Mouse (Mus musculus) olfactory bulb, adult 2 months (tissue): Measurements from ENCODE around the gene Desi1.

Experiments used
- CTCF ChIP-seq: fragments of 200-500 bp; IDR thresholded peaks from 2 replicates; pipeline ENCODE4 v1.5.1; 2012; ENCODE audit warnings: low read depth, mild to moderate bottlenecking, low read length, moderate library complexity; ENCODE audit not compliant: insufficient read depth
- POLR2A ChIP-seq: fragments of 200-500 bp; IDR thresholded peaks from 2 replicates; pipeline ENCODE4 v1.6.1; 2012; ENCODE audit warnings: mild to moderate bottlenecking, low read depth, low read length, moderate library complexity; ENCODE audit not compliant: insufficient read depth

- TF ChIP-seq POLR2A (no peak), CTCF (no peak)
Observed at GRCm38 (mm10) chr15:81993992-81994391, 39.7 kb downstream of the Desi1 start.
